Mouse (Mus musculus) heart, postnatal 25 days (tissue): ENCODE measurements around the gene M1ap. TPM values are rescaled to one million over a fixed set of nuclear protein-coding genes. Genes with fewer than 3 reads are reported as not detected.

Source experiments
- DNase-seq: peaks from one replicate; pipeline ENCODE4 v3.0.0; 2022; ENCODE audit warnings: low spot score
- intact Hi-C: fragments of 180-260 bp; cut with DNase I; formaldehyde crosslinking; loops from one replicate; pipeline ENCODE4 v1.15.1; 2025
- total RNA-seq, 2 experiments: library from RNA; stranded (reverse); gene quantifications; 2 replicates each; pipeline ENCODE4 v1.2.3; 2021

The M1ap gene
- total RNA-seq, 2 experiments from 2014 or later = 0.17 TPM; not detected in 1

DNA sequence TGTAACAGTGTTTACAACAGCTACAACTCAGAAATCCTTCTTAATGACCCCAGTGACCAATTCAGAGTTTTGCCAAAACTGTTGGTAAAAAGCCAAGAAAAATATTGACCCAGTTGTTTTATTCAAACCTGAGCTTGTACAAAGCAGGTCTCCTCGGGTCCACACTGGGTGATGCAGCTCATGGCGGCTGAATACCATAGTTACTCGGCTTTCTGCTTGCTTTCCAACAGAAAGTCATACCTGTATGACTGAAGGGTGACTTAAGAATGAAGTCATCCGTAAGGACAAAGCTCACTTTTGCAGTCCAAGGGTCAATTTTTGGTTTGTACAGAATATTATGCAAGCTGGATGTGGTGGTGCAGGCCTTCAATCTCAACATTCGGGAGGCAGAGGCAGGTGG is 19.1 kb upstream of the M1ap start:
- no peak for DNase-seq
- intact Hi-C loops = no loop called here

GRCm38 (mm10) chr6:82934616-82935230 is 12.0 kb upstream of the M1ap start:
- intact Hi-C loops = no loop called here
- DNase-seq = no peak

DNA sequence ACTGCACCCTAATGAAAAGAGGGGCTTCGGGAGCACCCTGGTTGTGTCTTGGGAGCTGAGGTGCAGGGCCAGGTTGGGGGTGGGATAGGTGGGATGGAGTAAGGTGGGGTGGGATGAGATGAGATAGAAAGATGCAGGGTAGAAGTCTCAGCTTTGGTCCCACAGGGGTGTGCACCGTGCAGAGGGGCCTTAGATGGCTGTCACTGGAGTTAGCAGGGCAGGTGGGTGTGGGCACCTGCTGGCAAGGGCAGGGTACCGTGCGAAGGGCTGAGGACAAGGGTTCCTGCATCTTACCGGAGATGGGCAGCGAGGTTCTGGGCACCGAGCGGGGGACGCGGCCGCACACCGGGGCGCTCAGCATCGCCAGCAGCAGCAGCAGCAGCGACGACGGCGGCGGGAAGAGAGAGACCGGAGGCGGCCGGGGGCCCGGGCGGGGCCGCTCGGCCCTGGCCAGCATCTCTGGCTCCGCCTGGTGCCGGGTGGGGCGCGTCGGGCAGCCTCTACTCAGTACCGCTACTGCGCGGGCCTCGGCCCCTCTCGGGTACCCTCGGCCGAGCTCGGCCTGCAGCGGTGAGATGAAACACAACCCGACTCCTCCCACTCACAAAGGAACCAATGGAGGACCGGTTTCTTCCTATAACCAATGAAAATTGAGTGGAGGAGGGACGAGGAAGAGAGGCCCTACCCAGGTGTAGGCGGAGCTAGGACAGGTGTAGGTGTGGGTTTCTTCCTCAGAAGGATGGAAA is 7.4 kb upstream of the M1ap start, which contains the start of gene Sema4f:
Gene Sema4f, minus strand, starts transcription at position 603 of the 746 bp plus-strand sequence.
- intact Hi-C loops = no loop called here
- DNase-seq = no peak

DNA sequence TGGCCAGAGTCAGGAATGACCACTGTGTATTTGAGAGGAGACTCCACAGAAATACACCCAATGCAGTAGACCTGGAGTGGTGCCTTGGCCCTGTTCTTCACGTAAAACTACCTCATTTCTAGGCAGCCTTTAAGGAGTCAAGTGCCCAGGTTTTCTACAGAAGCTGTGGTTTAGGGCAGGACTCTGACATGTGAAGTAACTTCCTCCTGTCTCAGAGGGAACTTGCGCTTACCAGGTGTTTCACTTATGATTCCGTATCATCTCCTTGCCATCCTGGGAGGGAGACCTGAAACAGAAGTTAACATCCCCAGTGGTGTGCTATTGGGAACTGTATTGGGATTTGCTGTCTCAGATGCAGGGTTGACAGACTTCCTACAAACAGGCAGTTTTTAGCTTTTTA is 5.9 kb upstream of the M1ap start:
- no peak for DNase-seq
- intact Hi-C loops = no loop called here

GRCm38 (mm10) chr6:82945750-82946149 is 952 bp upstream of the M1ap start:
- no peak for DNase-seq
- intact Hi-C loops = no loop called here

GRCm38 (mm10) chr6:82956553-82957251 is 10.0 kb downstream of the M1ap start:
- intact Hi-C loops = no loop called here
- DNase-seq = no peak

DNA sequence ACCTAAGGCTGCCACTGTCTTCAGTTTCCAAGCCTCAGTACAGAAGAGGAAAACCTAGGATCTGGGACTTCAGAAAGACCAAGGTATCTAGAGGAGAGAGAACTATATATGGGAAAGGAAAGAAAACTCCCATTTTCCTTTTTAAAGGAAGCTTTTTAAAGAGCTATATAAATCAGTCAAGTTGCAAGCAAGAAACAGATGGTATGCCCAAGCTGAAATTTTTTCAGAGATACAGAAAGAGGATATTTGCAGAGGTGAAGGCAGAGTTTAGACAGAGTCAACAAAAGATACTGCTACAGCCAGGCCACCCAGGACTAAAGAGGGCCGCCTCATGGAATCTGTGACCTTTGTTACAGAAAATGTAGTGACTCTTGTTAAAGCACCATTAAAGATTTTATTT is 15.0 kb downstream of the M1ap start:
- intact Hi-C loops = no loop called here
- no peak for DNase-seq

DNA sequence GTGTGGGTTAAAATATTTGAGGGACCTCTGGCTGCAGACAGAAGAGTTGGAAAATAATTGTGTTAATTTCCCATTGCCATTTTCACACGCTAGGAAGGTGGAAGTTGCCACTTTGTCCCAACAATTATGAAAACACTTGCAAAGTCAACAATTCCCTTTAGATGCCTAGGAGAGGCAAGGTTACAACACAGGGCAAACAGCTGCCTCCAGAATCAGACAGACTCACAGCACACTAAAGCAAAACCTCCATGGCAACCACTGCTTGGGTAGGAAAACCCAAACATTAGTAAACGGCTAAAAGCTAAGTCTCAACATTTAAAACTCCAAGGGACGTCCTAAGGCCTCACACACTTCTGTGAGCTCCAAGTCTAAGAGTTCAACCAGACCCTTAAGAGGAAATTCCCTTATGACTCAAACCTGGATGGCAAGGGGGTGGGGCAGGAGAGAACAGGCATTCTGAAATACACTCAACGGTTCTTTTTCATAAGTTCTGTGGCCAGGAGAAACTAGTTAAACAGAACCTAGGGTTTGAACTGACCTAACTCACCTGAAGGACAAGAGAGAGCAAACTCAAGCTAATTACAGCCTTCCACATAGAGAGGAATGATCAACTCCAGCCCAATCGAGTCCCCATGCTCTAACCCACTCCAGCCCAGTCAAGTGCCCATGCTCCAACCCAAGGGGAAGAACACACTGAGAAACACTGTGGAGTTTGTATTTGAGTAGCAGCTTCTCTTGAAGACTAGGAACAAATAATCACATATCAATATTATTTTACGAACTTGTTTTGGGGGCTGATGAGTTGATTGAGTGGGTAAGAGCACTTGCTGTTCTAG is 22.8 kb downstream of the M1ap start:
- intact Hi-C loops = loop anchor here (2.0 kb wide), 3 partner anchors 51 to 255 kb away; no protein-coding TSS in a partner anchor
- no peak for DNase-seq

GRCm38 (mm10) chr6:82971031-82971430 is 24.3 kb downstream of the M1ap start:
- intact Hi-C loops = loop anchor here (2.0 kb wide), 3 partner anchors 52 to 256 kb away; no protein-coding TSS in a partner anchor
- DNase-seq = peak; percentile 5

GRCm38 (mm10) chr6:82987411-82987971 is 40.8 kb downstream of the M1ap start:
- DNase-seq = no peak
- intact Hi-C loops = no loop called here

DNA sequence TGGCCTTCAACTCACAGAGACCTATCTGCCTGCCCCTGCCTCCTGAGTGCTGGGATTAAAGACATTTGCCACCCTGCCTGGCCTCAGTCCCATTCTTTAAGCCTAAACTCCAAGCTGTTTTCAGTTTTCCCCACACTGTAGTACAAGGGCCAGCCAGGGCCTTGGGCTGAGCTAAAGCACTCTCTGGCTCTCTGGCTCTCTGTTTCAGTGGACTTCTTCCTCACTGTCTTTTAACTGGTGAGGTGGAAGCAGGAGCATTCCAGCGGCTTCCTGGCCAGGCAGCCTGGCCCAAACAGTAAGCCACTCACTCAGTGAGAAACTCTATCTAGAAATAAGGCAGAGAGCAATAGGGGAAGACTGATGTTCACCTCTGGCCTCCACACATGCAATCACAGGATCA is 47.0 kb downstream of the M1ap start:
- intact Hi-C loops = no loop called here
- no peak for DNase-seq

GRCm38 (mm10) chr6:82994372-82994771 is 47.7 kb downstream of the M1ap start:
- no peak for DNase-seq
- intact Hi-C loops = no loop called here

- intact Hi-C loops = loop anchor here (1.0 to 5.0 kb wide), 5 partner anchors 58 to 280 kb away; partner anchors contain the start of genes Aup1, Ccdc142, Gm42688 and Htra2
Measured at GRCm38 (mm10) chr6:82996740-82997315, 50.1 kb downstream of the M1ap start.

DNA sequence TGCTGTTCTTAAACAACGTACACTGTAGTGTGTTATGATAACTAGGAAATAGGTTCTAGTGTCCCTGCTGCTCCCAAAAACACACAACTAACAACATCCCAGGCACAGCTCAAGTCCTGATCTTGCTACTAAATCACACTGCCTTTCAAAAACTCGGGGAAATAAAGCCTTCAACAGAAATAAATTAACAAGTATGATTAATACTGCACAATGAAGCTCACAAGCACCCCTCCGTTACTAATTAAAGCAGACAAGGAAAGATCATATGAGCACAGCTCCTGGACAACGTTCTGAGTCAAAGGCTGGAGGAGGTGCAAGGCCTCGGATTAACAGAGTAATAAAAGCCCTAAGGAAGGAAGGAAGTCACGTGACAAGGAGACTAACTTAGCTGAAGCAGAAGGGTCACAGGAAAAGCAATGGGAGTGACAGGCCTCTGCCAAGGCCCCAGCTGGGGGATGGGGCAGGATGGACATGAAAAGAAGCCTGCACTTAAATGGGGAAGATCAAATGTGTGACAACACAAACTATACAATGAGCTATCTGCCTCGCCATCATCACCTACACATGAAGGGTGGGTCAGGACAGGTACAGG is 50.9 kb downstream of the M1ap start:
- intact Hi-C loops = loop anchor here (1.0 to 5.0 kb wide), 5 partner anchors 57 to 280 kb away; partner anchors contain the start of genes Aup1, Ccdc142, Gm42688 and Htra2
- DNase-seq = peak; percentile 29

More at GRCm38 (mm10) chr6:82996740-82997315, 50.1 kb downstream of the M1ap start:
- peak; percentile 87 for DNase-seq

DNA sequence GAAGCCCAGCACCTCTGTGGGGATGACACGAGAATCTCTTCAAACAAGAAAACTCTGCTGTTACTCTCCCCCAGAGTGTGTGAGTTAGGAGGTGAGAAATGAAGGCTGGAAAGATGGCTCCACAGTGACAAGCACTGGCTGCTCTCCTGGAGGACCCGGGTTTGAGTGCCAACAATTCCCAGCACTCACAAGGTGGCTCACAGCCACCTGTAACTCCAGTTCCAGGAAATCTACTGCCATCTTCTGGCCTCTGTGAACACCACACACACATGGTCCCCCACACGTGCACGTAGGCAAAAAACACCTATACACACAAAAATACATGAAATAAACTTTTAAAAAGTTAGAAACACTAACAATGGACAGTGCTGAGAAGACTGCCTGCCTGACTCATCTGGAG is 51.6 kb downstream of the M1ap start:
- intact Hi-C loops = loop anchor here (5.0 kb wide), 1 partner anchor 279 kb away; no protein-coding TSS in a partner anchor
- DNase-seq = no peak

GRCm38 (mm10) chr6:82999986-83000385 is 53.3 kb downstream of the M1ap start:
- intact Hi-C loops = loop anchor here (5.0 kb wide), 1 partner anchor 277 kb away; no protein-coding TSS in a partner anchor
- no peak for DNase-seq

DNA sequence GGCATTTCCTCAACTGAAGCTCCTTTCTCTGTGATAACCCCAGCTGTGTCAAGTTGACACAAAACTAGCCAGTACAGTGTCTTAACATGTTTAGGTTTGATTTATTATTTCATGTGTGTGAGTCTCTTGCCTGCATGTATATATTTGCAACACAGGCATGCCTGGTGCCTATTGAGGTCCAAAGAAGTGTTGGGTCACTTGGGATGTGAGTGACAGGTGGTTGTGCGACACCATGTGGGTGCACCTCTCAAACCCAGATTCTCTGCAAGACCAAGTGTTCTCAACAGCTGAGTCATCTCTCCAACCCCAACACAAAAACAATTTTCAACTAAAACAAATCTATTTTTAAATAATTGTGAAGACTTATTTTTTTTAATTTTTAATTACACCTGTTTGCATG is 56.4 kb downstream of the M1ap start:
- DNase-seq = no peak
- intact Hi-C loops = no loop called here

GRCm38 (mm10) chr6:83003850-83004249 is 57.1 kb downstream of the M1ap start:
- no peak for DNase-seq
- intact Hi-C loops = no loop called here

DNA sequence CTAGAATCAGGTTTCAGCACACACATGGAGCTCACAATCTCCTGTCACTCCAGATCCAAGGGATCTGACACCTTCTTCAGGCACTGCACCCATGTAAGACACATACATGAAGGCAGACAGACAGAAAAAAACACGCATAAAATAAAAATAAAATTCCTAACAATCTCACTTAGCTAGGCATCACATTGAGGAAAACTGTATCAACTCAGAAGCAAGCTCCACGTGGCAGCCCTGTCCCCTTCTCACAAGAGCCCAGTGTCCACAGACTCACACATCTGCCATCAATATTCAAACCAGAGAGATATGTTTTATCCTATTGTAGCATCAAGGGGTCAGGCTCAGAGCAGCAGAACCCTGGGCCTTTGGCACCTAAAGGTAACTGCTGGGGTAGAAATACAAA is 57.6 kb downstream of the M1ap start:
- no peak for DNase-seq
- intact Hi-C loops = no loop called here
